Mouse (Mus musculus): ENCODE measurements at regions not wholly inside any gene's neighbourhood (a gene's known extent, or its start where the extent isn't known, plus 50 kb on each side); places are given as distances from the start of the nearest gene placed in this dataset.

DNA sequence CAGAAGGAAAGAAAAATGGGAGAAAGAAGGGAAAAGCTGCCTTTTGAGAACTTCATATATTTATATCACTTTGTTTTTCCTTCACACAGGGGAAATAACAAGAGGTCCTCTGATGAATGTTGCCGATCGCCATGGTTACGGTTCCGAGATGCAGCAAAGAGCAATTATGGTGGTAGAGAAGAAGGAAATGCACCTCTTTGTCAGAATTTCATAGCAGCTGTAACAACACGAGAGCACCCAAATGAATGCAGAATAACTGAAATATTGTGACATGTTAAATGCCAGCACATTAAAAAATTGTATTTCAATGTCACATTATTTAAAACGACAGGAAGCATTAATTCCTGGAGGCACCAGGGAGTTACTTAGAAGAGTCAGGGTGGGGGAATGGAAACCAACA, 279.4 kb downstream of the Mctp2 start:
- DNase-seq (ENCODE audit: low spot score) = no peak

DNA sequence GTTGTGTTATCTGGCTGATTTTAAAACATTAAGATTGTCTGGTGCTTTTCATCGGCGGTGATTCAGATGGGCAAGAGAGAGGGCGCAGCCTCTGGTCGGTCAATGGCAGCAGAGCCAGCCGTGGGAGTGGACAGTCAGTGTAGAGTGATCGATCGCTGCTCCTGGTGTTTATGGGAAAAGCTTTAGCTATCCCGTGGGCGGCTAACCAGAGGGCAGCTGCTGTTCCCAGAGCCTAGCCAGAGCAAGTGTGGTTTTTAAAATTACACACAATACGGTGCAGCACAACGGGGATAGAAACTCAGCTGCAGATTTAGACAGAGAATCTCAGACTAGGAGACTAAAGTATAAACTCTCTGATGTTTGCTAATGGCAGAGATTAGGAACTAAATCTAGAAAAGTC, 297.3 kb downstream of the Mctp2 start:
- no peak for DNase-seq (ENCODE audit: low spot score)

DNA sequence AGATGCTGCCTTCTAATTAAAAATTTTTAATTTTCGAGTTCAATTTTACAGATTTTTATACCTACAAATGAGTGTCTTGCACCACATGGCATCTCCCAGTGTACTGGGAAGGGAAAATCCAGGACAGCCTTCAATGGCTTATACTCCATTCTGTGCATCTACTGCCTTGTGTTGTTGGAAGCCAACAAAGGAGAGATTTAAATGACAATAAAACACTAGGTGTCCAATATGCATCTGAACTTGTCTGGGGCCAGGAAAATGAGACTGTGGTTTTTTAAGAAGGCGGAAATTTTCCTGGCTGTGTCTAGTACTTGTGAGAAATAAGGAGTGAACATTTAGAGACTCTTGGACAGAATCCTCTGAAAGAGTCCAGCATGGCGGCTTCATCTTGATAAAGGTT, 302.1 kb downstream of the Mctp2 start:
- DNase-seq (ENCODE audit: low spot score) = no peak

DNA sequence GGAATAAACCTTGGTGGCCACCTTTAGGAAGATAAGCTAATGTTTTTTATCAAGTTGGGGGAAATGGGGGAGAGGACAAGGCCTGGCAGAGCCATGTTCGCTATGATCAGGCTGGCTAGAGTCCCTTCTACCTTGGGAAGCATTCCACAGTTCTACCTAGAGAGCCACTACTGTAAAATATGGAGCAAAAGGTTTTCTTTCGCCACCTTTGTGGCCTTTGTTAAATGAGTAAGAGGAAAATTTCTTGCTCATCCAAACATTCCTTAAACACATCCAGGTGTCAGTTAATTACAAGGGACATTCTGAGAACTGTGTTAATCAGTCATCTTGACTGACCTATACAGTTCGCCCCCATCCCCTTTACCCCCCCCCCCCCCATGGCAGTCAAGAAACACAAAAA, 313.9 kb downstream of the Mctp2 start:
- no peak for DNase-seq (ENCODE audit: low spot score)

DNA sequence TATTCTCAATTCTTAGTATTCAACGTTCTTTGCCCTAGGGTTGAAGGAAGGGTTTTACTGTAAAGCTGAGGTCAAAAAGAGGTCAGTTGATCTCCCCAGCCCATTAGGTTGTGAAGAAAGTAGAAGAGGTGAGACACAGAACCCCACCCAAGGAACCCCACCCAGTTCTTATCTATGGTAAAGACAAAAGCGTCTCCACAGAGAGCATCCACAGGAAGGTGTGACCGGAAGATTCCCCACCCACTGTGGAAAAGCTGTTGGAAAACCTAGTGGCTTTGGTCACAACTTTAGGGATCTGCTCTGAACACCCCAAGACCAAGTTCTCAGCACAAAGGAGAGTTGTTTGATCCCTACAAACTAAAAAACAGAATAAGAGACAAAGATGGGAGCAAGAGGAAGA, 314.6 kb downstream of the Mctp2 start:
- no peak for DNase-seq (ENCODE audit: low spot score)

DNA sequence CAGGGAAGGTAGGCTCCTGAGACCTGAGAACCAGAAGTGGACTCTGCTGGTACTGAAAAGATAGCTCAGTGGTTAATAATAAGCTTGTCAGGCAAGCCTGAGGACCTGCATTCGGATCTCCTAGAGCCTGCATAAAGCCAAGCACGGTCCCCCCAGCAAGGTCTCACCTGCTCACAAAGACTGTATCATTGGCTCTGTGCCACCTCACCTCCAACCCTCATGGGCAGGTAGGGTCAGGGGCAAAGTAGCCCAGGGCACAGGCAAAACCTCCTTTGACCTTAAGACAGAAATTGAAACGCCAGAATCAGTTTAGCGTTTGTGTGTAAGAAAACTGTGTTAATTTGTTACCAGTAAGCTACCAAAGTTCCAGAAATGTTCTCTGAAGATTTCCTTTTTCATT, 315.2 kb downstream of the Mctp2 start:
- DNase-seq (ENCODE audit: low spot score) = no peak

DNA sequence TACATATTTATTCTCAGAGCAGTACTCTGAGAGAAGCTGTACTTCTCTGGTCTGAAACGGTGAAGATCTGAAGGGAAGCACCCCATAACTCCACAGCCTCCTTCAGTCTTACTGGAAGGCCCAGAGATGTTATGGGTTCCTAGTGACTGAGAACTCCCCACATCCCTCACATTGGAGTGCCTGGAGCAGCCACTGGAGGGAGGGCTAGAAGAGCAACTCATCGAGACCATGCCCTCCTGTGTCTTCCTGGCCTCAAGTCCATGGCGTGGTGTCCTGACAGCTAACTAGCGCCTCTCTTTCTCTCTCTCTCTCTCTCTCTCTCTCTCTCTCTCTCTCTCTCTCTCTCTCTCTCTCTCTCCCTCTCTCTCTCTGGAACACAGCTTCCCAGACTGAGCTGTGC, 340.4 kb downstream of the Mctp2 start:
- DNase-seq (ENCODE audit: low spot score) = no peak

DNA sequence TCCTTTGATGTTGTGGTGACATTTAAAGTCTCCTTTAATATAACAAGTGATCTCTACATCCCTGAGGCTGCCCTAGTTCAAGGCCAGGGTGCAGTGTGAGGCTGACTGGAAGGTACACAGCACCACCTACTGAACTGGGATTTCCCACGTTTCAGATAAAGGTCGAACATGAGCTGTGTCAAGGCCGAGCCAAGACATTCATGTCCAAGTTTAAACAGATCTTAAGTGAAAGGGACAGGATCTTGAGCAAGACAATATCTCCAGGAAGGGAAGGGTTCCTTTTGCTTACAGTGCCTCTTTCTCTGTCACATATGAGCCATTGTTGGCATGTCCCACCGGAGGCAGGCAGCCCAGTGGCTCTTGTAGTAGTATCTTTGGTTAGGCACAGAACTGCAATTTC, 343.0 kb downstream of the Mctp2 start:
- DNase-seq (ENCODE audit: low spot score) = no peak

DNA sequence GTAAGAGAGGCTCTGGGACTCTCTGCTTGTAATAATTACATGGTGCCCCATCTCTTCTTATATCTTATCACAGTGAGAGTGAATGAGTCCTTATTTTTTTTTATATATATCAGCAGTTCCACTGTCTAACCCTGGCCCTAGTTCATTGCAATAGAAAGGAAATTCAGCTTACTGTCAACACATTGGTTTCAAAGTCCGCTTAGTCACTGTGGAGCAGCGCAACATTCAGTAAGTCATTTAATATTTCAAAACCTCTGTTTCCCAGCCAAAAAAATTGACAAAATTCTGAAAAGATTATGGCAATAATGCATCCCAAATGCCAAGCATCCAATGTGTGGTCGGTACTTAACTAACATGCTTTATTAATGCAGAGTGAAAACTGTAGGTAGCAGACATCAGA, 343.6 kb downstream of the Mctp2 start:
- no peak for DNase-seq (ENCODE audit: low spot score)

DNA sequence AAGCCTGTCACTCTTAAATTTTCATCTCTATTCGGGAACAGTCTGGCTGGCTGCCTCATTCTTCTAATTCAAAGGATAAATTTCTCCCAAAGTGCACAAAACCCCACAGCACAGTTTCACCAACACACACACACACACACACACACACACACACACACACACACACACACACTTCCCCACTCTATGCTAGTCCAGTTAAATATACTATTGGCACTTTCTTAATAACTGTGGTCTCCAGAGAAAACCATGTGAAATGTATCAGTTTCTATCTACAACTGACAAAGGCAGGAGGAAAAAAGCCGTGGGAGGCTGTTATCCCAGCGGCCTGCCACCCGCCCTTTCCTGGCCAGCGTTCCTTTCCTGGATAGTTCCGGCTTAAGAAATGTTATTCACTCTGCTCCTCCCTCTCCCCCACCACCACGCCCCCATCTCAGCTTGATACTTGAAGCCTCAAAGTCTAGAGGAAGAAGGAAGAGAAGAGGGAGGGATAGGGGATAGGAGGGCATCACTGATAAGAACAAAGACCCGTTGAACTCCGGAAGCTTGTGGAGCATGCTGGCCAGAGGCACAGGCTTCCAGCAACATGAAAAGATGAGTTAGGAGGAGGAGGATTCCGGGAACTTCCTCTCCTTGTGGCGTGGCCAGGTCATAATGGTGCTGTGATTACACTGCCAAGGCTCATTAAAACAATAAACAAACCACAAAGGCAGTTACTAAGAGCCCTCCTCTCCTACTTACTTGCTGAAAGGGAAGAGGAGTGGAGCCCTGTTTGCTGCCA, 345.8 kb downstream of the Mctp2 start:
- DNase-seq (ENCODE audit: low spot score) = peak; percentile 19

DNA sequence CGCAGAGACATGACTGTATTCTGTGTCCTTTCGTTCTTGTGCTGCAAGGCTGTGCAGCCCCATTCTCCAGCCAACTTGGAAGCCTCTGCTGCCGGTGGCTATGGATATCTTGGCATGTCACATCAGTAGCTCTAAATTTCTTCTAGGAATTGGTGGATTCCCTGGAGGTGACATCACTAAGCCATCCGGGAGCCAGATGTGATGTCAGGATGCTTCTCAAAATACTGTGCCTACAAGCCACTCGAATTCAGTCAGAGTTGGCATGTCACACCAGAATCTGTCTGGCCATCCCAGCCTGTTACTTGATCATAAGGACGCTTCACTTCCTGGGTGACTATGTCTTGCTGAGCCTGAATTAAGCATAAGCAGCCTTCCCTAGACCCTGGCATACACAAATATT, 359.9 kb downstream of the Mctp2 start:
- DNase-seq (ENCODE audit: low spot score) = no peak

DNA sequence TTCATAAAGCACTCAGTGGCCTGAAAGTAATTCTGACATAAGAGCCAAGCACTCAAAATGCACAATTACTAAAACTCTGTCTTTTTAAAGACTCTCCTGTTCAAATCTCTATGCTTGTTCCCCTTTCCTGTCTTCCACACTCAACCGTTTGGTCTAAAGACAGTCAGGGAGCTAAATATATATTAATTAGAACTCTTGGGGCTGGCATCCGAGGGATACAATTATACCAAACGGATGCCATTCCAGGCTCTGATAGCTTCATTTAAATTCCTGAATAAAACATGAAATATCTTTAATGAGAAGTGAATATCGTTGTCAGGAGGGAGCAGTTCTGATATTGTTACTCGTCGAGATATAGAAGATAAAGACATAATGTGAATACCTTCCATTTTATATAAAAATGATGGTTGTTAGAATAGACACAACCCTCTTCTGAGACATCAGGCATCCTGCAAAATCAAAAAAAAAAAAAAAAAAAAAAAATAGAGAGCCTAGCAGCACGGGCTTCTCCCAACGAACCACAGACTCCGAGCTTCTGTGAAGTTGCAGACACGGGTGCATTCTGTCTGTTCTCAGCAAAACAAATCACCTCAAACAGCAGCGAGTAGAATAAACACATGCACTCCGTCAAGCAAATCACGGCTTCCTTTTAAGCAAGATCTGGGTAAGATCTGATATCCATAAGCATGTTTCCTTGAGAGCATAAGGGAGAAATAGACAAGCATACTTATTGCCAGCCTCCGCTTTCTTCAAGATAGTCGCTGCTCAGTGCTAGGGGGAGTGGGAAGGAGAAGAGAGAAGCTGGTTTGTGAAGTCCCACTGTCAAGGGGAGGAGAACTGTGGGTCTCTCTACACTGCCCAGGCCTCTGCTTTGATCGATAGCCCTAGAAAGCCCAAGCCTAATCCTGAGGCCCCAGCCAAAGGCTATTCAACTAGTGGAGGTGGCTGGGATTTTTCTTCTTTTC, 363.0 kb downstream of the Mctp2 start:
- DNase-seq (ENCODE audit: low spot score) = no peak

DNA sequence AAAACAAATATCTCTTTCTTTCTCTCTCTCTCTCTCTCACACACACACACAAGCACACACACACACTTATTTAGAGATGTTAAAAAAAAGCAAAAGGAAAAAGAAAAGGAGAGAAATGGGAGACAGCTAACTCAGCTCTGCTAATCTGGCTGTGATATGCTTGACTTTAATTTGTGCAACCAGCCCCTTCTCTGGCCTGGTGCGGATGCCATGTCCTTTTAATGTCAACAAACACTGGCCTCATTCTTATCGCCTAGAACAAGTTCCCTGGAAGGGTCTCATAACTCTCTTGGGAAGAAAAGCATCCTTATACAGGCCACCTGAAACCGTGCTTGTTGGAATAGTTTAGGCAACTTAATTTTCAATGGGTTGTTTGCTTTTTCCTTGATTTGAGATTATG, 368.7 kb downstream of the Mctp2 start:
- no peak for DNase-seq (ENCODE audit: low spot score)

DNA sequence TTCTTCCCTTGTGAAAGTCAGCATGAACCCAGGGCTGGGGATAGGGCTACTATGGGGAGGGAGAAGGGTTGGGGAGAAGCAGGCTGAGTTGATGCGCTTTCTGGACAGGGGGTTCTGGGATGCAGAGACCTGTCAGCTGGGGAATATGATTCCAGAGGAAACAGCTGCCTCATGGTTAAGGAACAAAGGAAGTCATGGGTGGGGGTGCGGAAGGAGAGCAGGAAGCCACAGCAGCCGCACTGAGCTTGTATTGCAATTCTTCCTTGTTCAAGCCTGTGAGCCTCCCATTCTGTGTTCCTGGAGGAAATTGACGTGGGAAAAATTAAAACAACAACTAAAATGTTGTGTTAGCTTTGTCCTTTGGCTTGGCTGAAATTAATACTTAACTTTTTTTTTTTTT, 369.7 kb downstream of the Mctp2 start:
- DNase-seq (ENCODE audit: low spot score) = no peak
